In the genomic region with DNA sequence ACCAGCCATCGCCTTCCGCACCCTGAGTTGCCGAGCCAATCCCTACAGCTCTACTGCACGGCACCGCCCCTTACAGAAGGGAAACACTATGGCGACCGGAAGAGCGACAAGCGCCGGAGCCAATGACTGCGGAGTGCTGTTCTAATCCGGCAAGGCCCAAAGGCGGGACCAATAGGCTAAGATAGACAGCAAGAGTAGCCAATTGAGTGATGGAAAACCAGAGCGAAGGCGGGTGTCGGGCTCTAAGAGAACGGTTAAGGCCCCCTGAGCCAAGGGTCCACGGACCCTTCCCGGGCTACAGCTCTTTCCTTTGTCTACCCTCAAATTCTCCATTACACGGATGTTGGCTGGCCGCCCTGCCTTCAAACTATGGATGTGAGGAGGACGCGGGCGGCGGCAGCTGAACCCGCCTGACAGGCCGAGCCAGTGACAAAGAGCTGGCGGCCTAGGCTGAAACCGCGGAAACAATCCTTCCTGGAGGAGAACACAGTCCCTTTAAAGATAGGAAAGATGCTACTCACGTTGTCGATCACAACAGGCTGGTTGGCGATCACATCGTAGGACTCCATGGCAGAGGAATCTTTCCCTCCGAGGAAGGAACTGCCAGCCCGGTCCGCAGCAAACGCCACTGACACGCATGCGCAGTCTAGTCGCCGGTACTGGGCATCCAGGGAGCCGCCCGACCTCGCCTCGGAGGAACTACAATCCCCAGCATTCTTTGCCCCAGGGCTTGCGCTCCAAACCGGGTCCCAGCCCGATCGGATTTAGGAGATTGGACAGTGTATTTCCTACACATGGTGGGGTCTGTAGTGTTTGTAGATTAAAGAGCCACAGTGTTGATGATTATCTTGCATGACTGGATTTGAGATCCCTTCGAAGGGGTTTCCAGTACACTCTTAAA, we compare ENCODE assay signal across 8 mouse cellular contexts. TPM values are rescaled to one million over a fixed set of nuclear protein-coding genes. Genes with fewer than 3 reads are reported as not detected.
A peak's percentile ranks its signal among the peaks of the same experiment; 100 is the strongest.
DNase-seq lines count a peak whose midpoint lies in the region; ATAC-seq and TF ChIP-seq lines count a peak whose summit lies in the region.

Gene Actr1a (minus strand): TSS at position 640 of the 901 bp plus-strand sequence.

- peak; percentile 92 for ATAC-seq in cerebellum, adult (ENCODE audit: insufficient number of reproducible peaks, low FRiP score, low TSS enrichment)
- ATAC-seq in forebrain, embryonic 14.5 days: peak; percentile 96
- peak; percentile 95 for ATAC-seq in neural tube, embryonic 15.5 days (ENCODE audit: low FRiP score)

- no peak for TF ChIP-seq EP300 in ES-Bruce4 (IDR thresholded peaks at IDR 0.05; ENCODE audit: insufficient read depth, low read depth, low read length)

- TF ChIP-seq POLR2A in ES-Bruce4 (IDR thresholded peaks at IDR 0.05; ENCODE audit: insufficient read depth, low read length): peak; percentile 44

- H3K36me3 ChIP-seq in ES-Bruce4 (ENCODE audit: control insufficient read depth, insufficient read depth, low read length, poor library complexity, severe bottlenecking): no peaks in the 10 kb centered on the region
- peaks cover 16% of the 10 kb centered on the region for H3K36me3 ChIP-seq in forebrain, embryonic 14.5 days (ENCODE audit: control insufficient read depth, insufficient read depth, low read length)
- no peaks in the 10 kb centered on the region; the same call in 1 of the 2 replicates for H3K36me3 ChIP-seq in neural tube, embryonic 15.5 days

- H3K4me1 ChIP-seq in ES-Bruce4 (ENCODE audit: control insufficient read depth, insufficient read depth, low read length): no peaks in the 10 kb centered on the region
- H3K4me1 ChIP-seq in forebrain, embryonic 14.5 days (ENCODE audit: control insufficient read depth, insufficient read depth, low read length): peaks cover 29% of the 10 kb centered on the region
- peaks cover 68% of the 10 kb centered on the region for H3K4me1 ChIP-seq in neural tube, embryonic 15.5 days

- under 1% methylated on average over 51 of the region's 51 CpGs for WGBS in forebrain, embryonic 14.5 days
- WGBS in neural tube, embryonic 15.5 days: under 1% methylated on average over 51 of the region's 51 CpGs

- no peak for TF ChIP-seq CTCF in ES-Bruce4 (IDR thresholded peaks at IDR 0.05; ENCODE audit: low read depth, low read length)

- peak within 1 kb of the TSS; percentile 88 for H3K4me3 ChIP-seq in ES-Bruce4 (ENCODE audit: low read depth, low read length)
- peak within 1 kb of the TSS; percentile 76 for H3K4me3 ChIP-seq in forebrain, embryonic 14.5 days (ENCODE audit: low read depth, low read length)
- H3K4me3 ChIP-seq in neural tube, embryonic 15.5 days (replicated peaks): peak within 1 kb of the TSS; percentile 94

- no peaks in the 10 kb centered on the region for H3K27me3 ChIP-seq in ES-Bruce4 (ENCODE audit: control insufficient read depth, insufficient read depth, low read length, poor library complexity, severe bottlenecking)
- no peaks in the 10 kb centered on the region for H3K27me3 ChIP-seq in forebrain, embryonic 14.5 days (replicated peaks; ENCODE audit: control insufficient read depth, insufficient read depth, low read length)
- H3K27me3 ChIP-seq in neural tube, embryonic 15.5 days (replicated peaks): no peaks in the 10 kb centered on the region

- H3K4me2 ChIP-seq in forebrain, embryonic 14.5 days (ENCODE audit: low read length): peak within 1 kb of the TSS; percentile 97
- H3K4me2 ChIP-seq in neural tube, embryonic 15.5 days: peak within 1 kb of the TSS; percentile 86

- peak within 1 kb of the TSS; percentile 56 for H3K9ac ChIP-seq in ES-Bruce4 (ENCODE audit: low read depth, poor library complexity, severe bottlenecking)
- peak within 1 kb of the TSS; percentile 91 for H3K9ac ChIP-seq in forebrain, embryonic 14.5 days (ENCODE audit: low read length)
- H3K9ac ChIP-seq in neural tube, embryonic 15.5 days (replicated peaks): peak within 1 kb of the TSS; percentile 83

- H3K27ac ChIP-seq in ES-Bruce4 (ENCODE audit: insufficient read depth, low read length): no peak within 1 kb of the TSS
- peak within 1 kb of the TSS; percentile 84 for H3K27ac ChIP-seq in forebrain, embryonic 14.5 days (ENCODE audit: low read depth, low read length)
- H3K27ac ChIP-seq in neural tube, embryonic 15.5 days (replicated peaks): peak within 1 kb of the TSS; percentile 90

- peak; percentile 100 for DNase-seq in forebrain, embryonic 14.5 days (ENCODE audit: low spot score)
- DNase-seq in heart, postnatal 14 days: peak; percentile 97
- DNase-seq in layer of hippocampus, adult 11-12 months (ENCODE audit: low spot score): peak; percentile 99
- peak; percentile 97 for DNase-seq in lung, adult 18-20 months
- DNase-seq in testis, postnatal 14 days (ENCODE audit: low spot score): peak; percentile 97

- H3K9me3 ChIP-seq in ES-Bruce4 (replicated peaks; ENCODE audit: control insufficient read depth, insufficient read depth, low read length, poor library complexity, severe bottlenecking): no peaks in the 10 kb centered on the region
- no peaks in the 10 kb centered on the region for H3K9me3 ChIP-seq in forebrain, embryonic 14.5 days (replicated peaks; ENCODE audit: control insufficient read depth, low read length)
- no peaks in the 10 kb centered on the region for H3K9me3 ChIP-seq in neural tube, embryonic 15.5 days (replicated peaks)

- intact Hi-C loops in heart, postnatal 14 days (cut with DNase I): loop anchor here (5.0 kb wide), 2 partner anchors 107 to 127 kb away; partner anchors contain the start of gene Trim8

RNA-seq across cellular contexts. Expression of gene Actr1a, which starts in this region (rescaled TPM):
- 75.3 and 92.8 TPM in 2 replicates for polyA plus RNA-seq in ES-Bruce4 (2011; ENCODE audit: insufficient read depth, insufficient read length, low read depth, missing spikeins)
- polyA plus RNA-seq in forebrain, embryonic 14.5 days (2014; fragmentation: Nextera tagmentation; extraction: Ambion mirVana): 402 and 428 TPM in 2 replicates
- total RNA-seq in heart, postnatal 14 days (2021): 100 to 1,000 TPM; 104 to 108 TPM
- polyA plus RNA-seq in neural tube, embryonic 15.5 days (2015; fragmentation: Nextera tagmentation; extraction: Ambion mirVana): 281 and 314 TPM in 2 replicates
